ENCODE assay signal across 8 mouse cellular contexts in the genomic region with DNA sequence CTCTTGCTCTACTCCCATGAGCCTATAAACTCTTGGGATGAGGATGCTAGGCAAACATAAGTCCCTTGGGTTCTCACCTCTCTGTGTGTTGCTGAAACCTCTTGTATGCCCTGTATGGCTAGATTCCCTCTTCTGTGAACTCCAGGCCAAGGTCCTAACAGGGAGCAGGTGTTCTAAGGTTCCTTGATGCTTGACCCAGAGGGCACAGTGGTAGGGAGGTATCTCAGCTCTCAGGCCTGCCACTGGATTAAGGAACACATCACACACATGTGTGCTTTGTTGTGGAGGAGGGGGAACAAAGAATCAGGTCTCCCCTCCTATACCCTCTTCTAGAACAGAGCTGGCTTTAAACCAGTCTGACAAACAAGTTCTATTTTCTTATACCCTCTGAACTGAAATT. TPM values are rescaled to one million over a fixed set of nuclear protein-coding genes. Genes with fewer than 3 reads are reported as not detected.
DNase-seq lines count a peak whose midpoint lies in the region; ATAC-seq and TF ChIP-seq lines count a peak whose summit lies in the region.

A gene (minus strand): TSS at position 101 of the 400 bp plus-strand sequence.

- H3K4me1 ChIP-seq in liver, embryonic 12.5 days: peaks cover 21% of the 10 kb centered on the region
- H3K4me1 ChIP-seq in liver, postnatal 0 days (ENCODE audit: insufficient read depth): peaks cover 11% of the 10 kb centered on the region
- H3K4me1 ChIP-seq in limb, embryonic 14.5 days (ENCODE audit: control insufficient read depth, insufficient read depth, low read length): peaks cover 13% of the 10 kb centered on the region

- H3K27ac ChIP-seq in liver, embryonic 12.5 days: no peak within 1 kb of the TSS
- no peak within 1 kb of the TSS for H3K27ac ChIP-seq in liver, postnatal 0 days (ENCODE audit: low read depth)
- H3K27ac ChIP-seq in limb, embryonic 14.5 days (replicated peaks; ENCODE audit: low read depth, low read length): no peak within 1 kb of the TSS

- no peak within 1 kb of the TSS for H3K4me2 ChIP-seq in liver, embryonic 12.5 days
- H3K4me2 ChIP-seq in liver, postnatal 0 days (ENCODE audit: low read depth, low read length): no peak within 1 kb of the TSS
- H3K4me2 ChIP-seq in limb, embryonic 14.5 days (replicated peaks; ENCODE audit: low read depth, low read length, severe bottlenecking): no peak within 1 kb of the TSS

- DNase-seq in liver, postnatal 0 days: no peak
- DNase-seq in heart, postnatal 25 days (ENCODE audit: low spot score): no peak
- no peak for DNase-seq in limb, embryonic 14.5 days (ENCODE audit: low spot score)
- DNase-seq in B cell, adult 2 months: no peak
- DNase-seq in right cerebral cortex, postnatal 10 days (ENCODE audit: low spot score in 2 of 2): no peak
- no peak for DNase-seq in natural killer cell, adult 2 months (ENCODE audit: low spot score in 2 of 2)

- H3K4me3 ChIP-seq in liver, embryonic 12.5 days: no peak within 1 kb of the TSS
- no peak within 1 kb of the TSS for H3K4me3 ChIP-seq in liver, postnatal 0 days (ENCODE audit: low read depth, low read length)
- no peak within 1 kb of the TSS for H3K4me3 ChIP-seq in limb, embryonic 14.5 days (replicated peaks; ENCODE audit: low read length)

- no peaks in the 10 kb centered on the region for H3K9me3 ChIP-seq in liver, embryonic 12.5 days (replicated peaks)
- no peaks in the 10 kb centered on the region for H3K9me3 ChIP-seq in liver, postnatal 0 days (ENCODE audit: low read length)
- no peaks in the 10 kb centered on the region for H3K9me3 ChIP-seq in limb, embryonic 14.5 days (ENCODE audit: control insufficient read depth, low read length)

- TF ChIP-seq EP300 in liver, postnatal 0 days (IDR thresholded peaks at IDR 0.05; ENCODE audit: low read depth): no peak

- no peak within 1 kb of the TSS for H3K9ac ChIP-seq in liver, embryonic 12.5 days
- H3K9ac ChIP-seq in liver, postnatal 0 days (replicated peaks): no peak within 1 kb of the TSS
- H3K9ac ChIP-seq in limb, embryonic 14.5 days (ENCODE audit: low read depth, low read length, severe bottlenecking): no peak within 1 kb of the TSS

- intact Hi-C loops in heart, postnatal 25 days (cut with DNase I): no loop called here

- no peak for ATAC-seq in liver, embryonic 12.5 days
- ATAC-seq in liver, postnatal 0 days: no peak
- no peak for ATAC-seq in common myeloid progenitor, adult 5-6 weeks (replicated peaks; ENCODE audit: low read depth, poor library complexity, severe bottlenecking)
- ATAC-seq in limb, embryonic 14.5 days (ENCODE audit: low FRiP score, low read depth): no peak

- TF ChIP-seq POLR2A in limb, embryonic 14.5 days (IDR thresholded peaks at IDR 0.05; ENCODE audit: borderline replicate concordance, extremely low read depth, insufficient read depth, insufficient read length): no peak

- peaks cover 10% of the 10 kb centered on the region for H3K27me3 ChIP-seq in liver, embryonic 12.5 days (replicated peaks)
- no peaks in the 10 kb centered on the region for H3K27me3 ChIP-seq in liver, postnatal 0 days (ENCODE audit: insufficient read depth, low read length)
- no peaks in the 10 kb centered on the region for H3K27me3 ChIP-seq in limb, embryonic 14.5 days (ENCODE audit: control insufficient read depth, insufficient read depth, low read length)

- no peak for TF ChIP-seq CTCF in liver, postnatal 0 days (IDR thresholded peaks at IDR 0.05; ENCODE audit: low read depth)

- no peaks in the 10 kb centered on the region for H3K36me3 ChIP-seq in liver, embryonic 12.5 days
- H3K36me3 ChIP-seq in liver, postnatal 0 days (replicated peaks; ENCODE audit: insufficient read depth, low read length): no peaks in the 10 kb centered on the region
- no peaks in the 10 kb centered on the region for H3K36me3 ChIP-seq in limb, embryonic 14.5 days (ENCODE audit: control insufficient read depth, insufficient read depth, low read length)

RNA-seq across cellular contexts. Expression of the gene that starts here (rescaled TPM):
- 13.5 and 14.0 TPM in 2 replicates for polyA plus RNA-seq in liver, embryonic 12.5 days (2016; fragmentation: Nextera tagmentation; extraction: Ambion mirVana)
- 9.7 and 10.2 TPM in 2 replicates for polyA plus RNA-seq in liver, postnatal 0 days (2015; fragmentation: Nextera tagmentation; extraction: Ambion mirVana)
- 16.0 and 18.0 TPM in 2 replicates for total RNA-seq in common myeloid progenitor, adult 5-6 weeks (2017)
- 10 to 100 TPM; 20.5 to 22.9 TPM for total RNA-seq in heart, postnatal 25 days (2021)
- polyA plus RNA-seq in limb, embryonic 14.5 days (2012; rRNA removed): 70.2 and 88.9 TPM in 2 replicates
- 60.9 and 68.2 TPM in 2 replicates for polyA plus RNA-seq in limb, embryonic 14.5 days (2014; fragmentation: Nextera tagmentation; extraction: Ambion mirVana)
